Mouse (Mus musculus): ENCODE measurements at regions not wholly inside any gene's neighbourhood (a gene's known extent, or its start where the extent isn't known, plus 50 kb on each side); places are given as distances from the start of the nearest gene placed in this dataset.

DNA sequence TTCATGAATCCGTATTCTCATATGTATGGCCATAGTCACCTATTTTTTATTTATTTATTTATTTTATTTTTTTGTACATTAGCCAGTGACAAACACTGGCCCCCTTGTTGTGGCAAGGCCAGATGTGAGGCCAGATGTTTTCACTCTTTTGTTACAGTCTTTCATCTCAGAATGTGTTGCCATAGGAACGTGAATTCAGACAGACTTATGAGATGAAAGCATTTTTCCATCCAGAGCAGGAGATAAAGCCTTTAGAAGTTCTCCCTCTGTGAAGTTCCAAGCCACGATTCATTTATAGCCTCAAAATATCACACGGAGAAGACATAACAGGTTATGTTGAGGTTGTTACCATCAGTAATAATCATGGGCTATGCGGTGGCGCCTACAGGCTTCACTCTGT lies 220.9 kb downstream of the Arpp21 start:
- no peak for DNase-seq (ENCODE audit: low spot score in 2 of 2)
- intact Hi-C loops (cut with DNase I), result no loop called here

DNA sequence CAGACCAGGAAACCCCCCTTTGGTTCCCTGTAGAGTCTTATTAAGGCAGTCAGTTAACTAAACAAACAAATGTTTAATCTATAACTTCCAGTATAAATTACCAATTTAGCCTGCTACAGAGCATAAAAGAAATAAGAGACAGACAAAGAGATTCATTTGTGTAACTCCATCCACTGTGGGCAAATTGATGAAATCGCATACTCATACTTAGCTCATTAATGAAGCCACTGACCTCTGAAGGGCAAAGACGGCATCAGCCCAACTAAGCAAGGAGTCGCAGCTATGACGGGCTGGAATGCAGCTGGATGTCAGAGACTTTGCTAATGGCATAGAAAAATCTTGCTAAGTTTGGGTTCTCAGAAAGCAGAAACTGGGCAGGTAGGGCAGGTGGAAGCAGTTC lies 241.3 kb downstream of the Arpp21 start:
- no peak for DNase-seq (ENCODE audit: low spot score in 2 of 2)
- intact Hi-C loops (cut with DNase I), result no loop called here

DNA sequence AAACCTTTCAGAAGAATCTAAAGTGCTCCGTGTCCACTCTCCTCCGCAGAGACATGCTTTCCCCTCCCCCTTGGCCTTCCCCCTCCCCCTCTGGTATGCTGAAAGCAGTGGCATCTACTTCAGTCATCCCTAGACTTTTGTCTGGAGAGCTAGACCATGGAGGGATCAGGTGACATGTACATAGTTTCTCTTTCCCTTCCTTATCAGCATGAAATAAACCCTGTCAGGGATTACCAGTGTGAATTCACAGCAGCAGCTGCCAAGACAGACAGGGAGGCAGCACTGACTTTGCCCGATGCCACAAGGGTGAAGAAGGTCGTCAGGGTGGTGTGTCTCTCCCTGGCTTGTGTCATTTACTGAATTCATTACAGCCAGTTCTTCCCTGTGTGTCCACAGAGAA lies 241.9 kb downstream of the Arpp21 start:
- DNase-seq (ENCODE audit: low spot score in 2 of 2), result no peak
- intact Hi-C loops (cut with DNase I), result no loop called here

GRCm38 (mm10) chr9:111990060-111990459 lies 245.7 kb downstream of the Arpp21 start:
- intact Hi-C loops (cut with DNase I), result no loop called here
- DNase-seq (ENCODE audit: low spot score in 2 of 2), result no peak

GRCm38 (mm10) chr9:111963405-111964037 lies 272.2 kb downstream of the Arpp21 start:
- DNase-seq (ENCODE audit: low spot score in 2 of 2), result no peak
- intact Hi-C loops (cut with DNase I), result no loop called here

GRCm38 (mm10) chr9:111957799-111958198 lies 267.7 kb upstream of the Stac start:
- DNase-seq (ENCODE audit: low spot score in 2 of 2), result no peak
- intact Hi-C loops (cut with DNase I), result no loop called here

DNA sequence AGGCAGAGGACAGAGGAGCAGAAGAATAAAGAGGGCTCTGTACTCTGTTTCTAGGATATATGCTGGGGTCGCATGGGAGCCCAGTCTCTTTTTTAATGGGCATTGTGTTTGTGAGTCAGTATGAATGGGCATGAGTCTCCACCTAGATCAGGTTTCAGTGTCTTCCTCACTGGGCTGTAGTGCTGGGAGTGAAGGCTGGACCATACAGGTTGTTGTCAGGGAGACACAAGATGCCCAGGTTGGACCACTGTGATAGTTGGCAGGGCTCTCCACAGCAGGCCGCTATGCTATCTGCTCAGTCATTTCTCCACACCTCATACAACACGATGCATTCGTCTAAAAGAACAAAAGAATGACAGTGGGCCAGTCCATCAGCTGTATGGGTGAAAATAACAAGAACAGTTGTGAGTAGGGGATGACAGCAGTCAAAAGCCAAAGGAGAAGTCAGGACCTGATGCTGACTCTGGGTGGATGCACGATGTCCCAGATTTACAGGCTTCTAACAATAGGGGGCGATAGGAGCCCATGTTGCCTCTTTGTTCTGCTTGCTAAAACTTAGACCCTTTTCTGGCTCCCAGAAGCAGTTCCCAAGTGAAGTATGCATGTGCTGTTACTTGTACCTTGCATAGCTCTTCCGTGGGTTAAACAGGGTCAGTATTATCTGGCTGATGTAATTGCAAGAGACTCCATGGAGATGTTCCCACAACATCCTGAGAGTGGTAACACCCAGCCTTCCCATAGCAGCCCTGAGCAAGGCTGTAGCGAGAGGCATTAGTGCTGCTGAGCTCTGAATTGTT lies 249.3 kb upstream of the Stac start:
- intact Hi-C loops (cut with DNase I), result loop anchor here (5.0 kb wide), 1 partner anchor 1703 kb away; no protein-coding TSS in a partner anchor
- DNase-seq (ENCODE audit: low spot score in 2 of 2), result peak; percentile 17 to 44

DNA sequence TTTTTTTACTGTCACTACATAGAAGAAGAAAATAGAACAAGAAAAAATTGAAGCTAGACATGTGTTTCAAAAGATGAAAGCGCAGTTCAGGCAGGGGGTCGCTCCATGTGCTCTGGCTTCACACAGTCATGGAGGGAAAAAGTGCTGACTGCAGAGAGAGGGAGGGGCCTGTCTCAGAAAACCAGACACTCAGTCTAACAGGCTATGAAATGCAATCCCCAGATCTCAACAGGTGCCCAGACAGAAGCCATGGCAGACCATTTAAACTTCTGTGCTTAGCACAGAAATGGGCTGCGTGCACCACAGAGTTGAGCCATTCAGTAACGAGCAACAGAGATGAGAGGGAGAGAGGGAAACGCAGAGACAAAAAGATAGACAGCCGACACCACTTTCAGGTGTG lies 242.3 kb upstream of the Stac start:
- intact Hi-C loops (cut with DNase I), result no loop called here
- DNase-seq (ENCODE audit: low spot score in 2 of 2), result no peak

GRCm38 (mm10) chr9:111918275-111918940 lies 228.3 kb upstream of the Stac start:
- DNase-seq (ENCODE audit: low spot score in 2 of 2), result peak; percentile 78 to 79

DNA sequence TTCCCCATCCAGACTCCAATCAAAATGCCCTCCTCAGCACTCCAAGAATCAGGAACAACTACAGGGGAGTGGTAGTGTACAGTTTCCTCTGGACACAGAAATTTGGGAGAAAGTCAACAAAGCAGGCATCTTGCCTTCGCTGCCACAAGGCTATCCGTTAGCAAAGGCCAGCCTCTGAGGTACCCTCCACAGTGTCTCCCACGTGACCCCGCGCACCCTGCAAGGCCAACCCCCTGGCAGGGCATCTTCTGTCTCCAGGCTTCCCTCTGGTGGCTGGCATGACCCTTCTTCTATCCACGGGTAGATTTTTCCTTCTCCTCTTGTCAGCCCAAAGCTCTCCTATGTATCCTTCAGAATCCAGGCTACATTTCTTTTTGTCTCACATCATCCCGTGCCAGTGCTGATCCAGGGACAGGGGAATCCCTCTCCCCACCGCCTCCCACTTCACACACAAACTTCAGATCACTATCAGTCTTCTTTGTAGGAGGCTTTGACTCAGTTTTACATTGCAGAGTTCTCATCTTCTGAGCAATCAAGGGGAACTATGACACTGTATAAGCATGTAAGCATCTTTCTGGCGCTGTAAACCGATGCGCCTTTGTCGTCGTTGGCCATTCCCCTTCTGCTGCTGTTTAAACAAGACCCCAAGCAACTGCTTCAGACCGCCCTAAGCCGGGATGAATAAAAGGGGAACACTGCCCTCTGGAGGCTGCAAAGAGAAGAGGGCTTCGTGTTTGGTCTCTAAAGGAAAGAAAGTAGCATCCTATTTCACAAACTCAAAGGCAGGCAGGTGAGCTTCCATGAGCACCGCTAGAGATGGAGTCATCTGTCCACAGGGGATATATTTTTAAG lies 226.8 kb upstream of the Stac start:
- intact Hi-C loops (cut with DNase I), result loop anchor here (5.0 to 10.0 kb wide), 3 partner anchors 232 to 1730 kb away; no protein-coding TSS in a partner anchor
- peak; percentile 24 to 37 for DNase-seq (ENCODE audit: low spot score in 2 of 2)

More at GRCm38 (mm10) chr9:111918275-111918940, 228.3 kb upstream of the Stac start:
- intact Hi-C loops (cut with DNase I), result loop anchor here (1.0 to 10.0 kb wide), 4 partner anchors 234 to 1729 kb away; no protein-coding TSS in a partner anchor

- DNase-seq (ENCODE audit: low spot score in 2 of 2), result no peak
- intact Hi-C loops (cut with DNase I), result no loop called here
Measured at GRCm38 (mm10) chr9:111908806-111909205, 218.7 kb upstream of the Stac start.

DNA sequence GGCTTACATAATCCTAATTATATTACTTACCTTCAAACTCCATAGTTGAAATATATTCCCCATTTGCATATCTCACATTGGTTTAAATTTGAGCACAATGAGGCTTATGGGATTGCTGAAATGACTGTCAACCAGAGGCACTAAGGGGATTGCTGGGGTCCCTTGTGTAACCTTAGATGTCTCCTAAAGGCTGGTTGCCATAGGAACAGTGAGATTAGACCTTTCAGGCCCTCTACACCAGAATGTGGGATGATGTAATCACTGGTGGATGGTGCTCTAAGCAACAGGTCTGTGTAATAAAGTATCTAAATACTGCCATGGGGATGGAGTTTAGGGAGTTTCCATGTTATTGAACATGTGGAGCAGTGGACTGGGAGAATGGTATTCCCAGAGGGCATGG lies 210.0 kb upstream of the Stac start:
- intact Hi-C loops (cut with DNase I), result no loop called here

GRCm38 (mm10) chr9:111897626-111898025 lies 207.5 kb upstream of the Stac start:
- no peak for DNase-seq (ENCODE audit: low spot score in 2 of 2)
- intact Hi-C loops (cut with DNase I), result no loop called here

More for the DNA sequence above, 210.0 kb upstream of the Stac start:
- DNase-seq (ENCODE audit: low spot score in 2 of 2), result no peak

- intact Hi-C loops (cut with DNase I), result no loop called here
- no peak for DNase-seq (ENCODE audit: low spot score in 2 of 2)
Measured at GRCm38 (mm10) chr9:111879710-111880109, 189.6 kb upstream of the Stac start.

DNA sequence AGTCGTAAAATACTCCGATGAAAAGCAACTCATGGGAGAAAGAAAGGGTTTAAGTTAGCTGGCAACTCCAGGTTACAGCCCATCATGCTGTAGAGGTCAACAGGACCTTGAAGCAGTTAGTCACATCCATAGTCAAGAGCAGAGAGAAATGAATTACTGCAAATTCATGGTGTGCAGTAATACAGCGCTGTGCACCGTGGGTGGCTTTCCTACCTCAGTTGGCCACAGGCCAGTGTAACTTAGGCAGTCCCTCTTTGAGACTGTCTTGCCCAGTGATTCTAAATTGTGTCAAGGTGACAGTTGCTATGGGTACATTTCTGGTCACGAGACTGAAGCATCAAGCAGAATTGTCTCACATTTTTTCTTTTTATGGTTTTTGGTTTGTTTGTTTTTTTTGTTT lies 186.7 kb upstream of the Stac start:
- DNase-seq (ENCODE audit: low spot score in 2 of 2), result no peak
- intact Hi-C loops (cut with DNase I), result no loop called here

DNA sequence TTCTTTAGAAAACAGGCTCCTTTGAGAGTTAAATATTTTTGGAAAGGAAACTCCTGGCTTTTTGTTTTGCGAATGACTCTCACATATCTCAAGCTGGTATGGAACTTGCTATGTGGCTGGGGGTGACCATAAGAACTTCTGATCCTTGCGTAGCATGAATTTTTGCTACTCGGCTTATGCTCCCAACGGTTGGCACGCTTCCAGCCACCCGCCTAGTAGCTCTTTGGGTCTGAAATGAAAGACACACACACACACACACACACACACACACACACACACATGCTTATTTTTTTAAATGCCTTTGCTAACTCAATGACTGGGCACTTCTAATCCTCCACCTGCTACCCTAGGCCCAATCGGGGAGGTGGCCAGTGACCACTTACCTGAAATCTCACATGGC lies 180.3 kb upstream of the Stac start:
- intact Hi-C loops (cut with DNase I), result no loop called here
- no peak for DNase-seq (ENCODE audit: low spot score in 2 of 2)

- no peak for DNase-seq (ENCODE audit: low spot score in 2 of 2)
- intact Hi-C loops (cut with DNase I), result no loop called here
Measured at GRCm38 (mm10) chr9:111869801-111870382, 179.7 kb upstream of the Stac start.

- no peak for DNase-seq (ENCODE audit: low spot score in 2 of 2)
- intact Hi-C loops (cut with DNase I), result no loop called here
Measured at GRCm38 (mm10) chr9:111858051-111858450, 167.9 kb upstream of the Stac start.

- intact Hi-C loops (cut with DNase I), result no loop called here
- DNase-seq (ENCODE audit: low spot score in 2 of 2), result no peak
Measured at GRCm38 (mm10) chr9:111854976-111855375, 164.8 kb upstream of the Stac start.
